Mouse (Mus musculus) neural tube, embryonic 11.5 days (tissue): ENCODE measurements at regions not wholly inside any gene's neighbourhood (a gene's known extent, or its start where the extent isn't known, plus 50 kb on each side); places are given as distances from the start of the nearest gene placed in this dataset.

Source experiments
- ATAC-seq: fragments of 200-750 bp; cut with Nextera tagmentation; 2 replicates; pipeline ENCODE4 v1.8.0; 2017; ENCODE audit warnings: moderate number of reproducible peaks, mild to moderate bottlenecking, moderate TSS enrichment, moderate library complexity; ENCODE audit not compliant: insufficient read depth, low FRiP score, low TSS enrichment
- DNase-seq: peaks from one replicate; pipeline ENCODE4 v3.0.0-alpha.2; 2015; ENCODE audit warnings: low spot score
- H3K27ac ChIP-seq: fragments of 300-500 bp; sonication (generic); 2 replicates; pipeline ENCODE4 v1.5.1; 2014; ENCODE audit warnings: low read depth, mild to moderate bottlenecking, low read length
- H3K27me3 ChIP-seq: fragments of 300-500 bp; sonication (generic); 2 replicates; pipeline ENCODE4 v1.6.1; 2014; ENCODE audit warnings: mild to moderate bottlenecking, low read length, mixed read lengths; ENCODE audit not compliant: control insufficient read depth, insufficient read depth
- H3K36me3 ChIP-seq: fragments of 300-500 bp; sonication (generic); 2 replicates; pipeline ENCODE4 v1.6.1; 2014; ENCODE audit warnings: mild to moderate bottlenecking, low read length, moderate library complexity, mixed read lengths; ENCODE audit not compliant: control insufficient read depth, insufficient read depth
- H3K4me1 ChIP-seq: fragments of 300-500 bp; sonication (generic); 2 replicates; pipeline ENCODE4 v1.6.1; 2014; ENCODE audit warnings: low read length, mixed read lengths; ENCODE audit not compliant: control insufficient read depth, insufficient read depth
- H3K4me2 ChIP-seq: fragments of 300-500 bp; sonication (generic); 2 replicates; pipeline ENCODE4 v1.6.1; 2014; ENCODE audit warnings: low read depth, mild to moderate bottlenecking, moderate library complexity
- H3K4me3 ChIP-seq: fragments of 300-500 bp; sonication (generic); 2 replicates; pipeline ENCODE4 v1.5.1; 2014; ENCODE audit warnings: low read depth, low read length
- H3K9ac ChIP-seq: fragments of 300-500 bp; sonication (generic); 2 replicates; pipeline ENCODE4 v1.6.1; 2014; ENCODE audit warnings: mild to moderate bottlenecking, low read length
- H3K9me3 ChIP-seq: fragments of 300-500 bp; sonication (generic); 2 replicates; pipeline ENCODE4 v1.6.1; 2016; ENCODE audit warnings: low read length; ENCODE audit not compliant: control insufficient read depth
- WGBS: fragments of 180-500 bp; shearing (Covaris S2); extraction: QIAGEN DNeasy Blood & Tissue Kit; methylation state at CpG from one replicate; pipeline ENCODE4 v1.1.7; 2014; 5-methylcytosine and 5-hydroxymethylcytosine counted together

GRCm38 (mm10) chr13:97452386-97453089, 211.6 kb downstream of the Enc1 start:
- no peaks in the 10 kb centered on the region for H3K9me3 ChIP-seq
- WGBS, result 18% methylated on average over 11 of the region's 11 CpGs
- H3K4me3 ChIP-seq, result no peak overlapping the region
- no peaks in the 10 kb centered on the region for H3K27me3 ChIP-seq
- H3K27ac ChIP-seq, result no peak overlapping the region
- no peak overlapping the region for H3K9ac ChIP-seq
- no peak overlapping the region for H3K4me2 ChIP-seq
- no peak for DNase-seq
- ATAC-seq, result no peak
- H3K4me1 ChIP-seq, result peaks cover 7% of the 10 kb centered on the region; the same call in 1 of the 2 replicates
- no peaks in the 10 kb centered on the region for H3K36me3 ChIP-seq

- DNase-seq (no peak), ATAC-seq (no peak)
- Histone ChIP-seq H3K27me3 (no peaks in the 10 kb centered on the region), H3K4me2 (no peak overlapping the region), H3K9me3 (no peaks in the 10 kb centered on the region), H3K4me3 (no peak overlapping the region), H3K4me1 (peaks cover 7% of the 10 kb centered on the region; the same call in 1 of the 2 replicates), H3K36me3 (no peaks in the 10 kb centered on the region), H3K27ac (no peak overlapping the region), H3K9ac (no peak overlapping the region)
- WGBS, result 86% methylated on average over 10 of the region's 10 CpGs
These were observed 210.4 kb downstream of the Enc1 start for GRCm38 (mm10) chr13:97451276-97451675.

- Histone ChIP-seq H3K27ac (no peak overlapping the region), H3K4me3 (no peak overlapping the region), H3K4me1 (peaks cover 5% of the 10 kb centered on the region; the same call in 1 of the 2 replicates), H3K9ac (no peak overlapping the region), H3K27me3 (no peaks in the 10 kb centered on the region), H3K9me3 (no peaks in the 10 kb centered on the region), H3K36me3 (no peaks in the 10 kb centered on the region), H3K4me2 (no peak overlapping the region)
- ATAC-seq (no peak), DNase-seq (no peak)
- WGBS, result 74% methylated on average over 1 of the region's 1 CpGs
These were observed 207.2 kb downstream of the Enc1 start for GRCm38 (mm10) chr13:97448123-97448522.

GRCm38 (mm10) chr13:97443731-97444428, 203.0 kb downstream of the Enc1 start:
- 78% methylated on average over 14 of the region's 14 CpGs for WGBS
- Histone ChIP-seq H3K27me3 (no peaks in the 10 kb centered on the region), H3K4me3 (no peak overlapping the region), H3K4me1 (peaks cover 19% of the 10 kb centered on the region), H3K27ac (no peak overlapping the region), H3K4me2 (no peak overlapping the region), H3K9me3 (no peaks in the 10 kb centered on the region), H3K9ac (no peak overlapping the region), H3K36me3 (no peaks in the 10 kb centered on the region)
- ATAC-seq (no peak), DNase-seq (no peak)

GRCm38 (mm10) chr13:97442806-97443205, 201.9 kb downstream of the Enc1 start:
- 100% methylated on average over 1 of the region's 1 CpGs for WGBS
- Histone ChIP-seq H3K36me3 (no peaks in the 10 kb centered on the region), H3K4me2 (no peak overlapping the region), H3K4me3 (no peak overlapping the region), H3K4me1 (peaks cover 24% of the 10 kb centered on the region), H3K9me3 (no peaks in the 10 kb centered on the region), H3K27ac (no peak overlapping the region), H3K9ac (no peak overlapping the region), H3K27me3 (no peaks in the 10 kb centered on the region)
- ATAC-seq, result no peak
- no peak for DNase-seq

GRCm38 (mm10) chr13:97442283-97442682, 201.4 kb downstream of the Enc1 start:
- Histone ChIP-seq H3K9ac (0 out of 2 replicates have a peak overlapping the region, but pooled peaks have one; percentile 19), H3K27ac (peak overlapping the region; percentile 60; the same call in 1 of the 2 replicates), H3K27me3 (no peaks in the 10 kb centered on the region), H3K36me3 (no peaks in the 10 kb centered on the region), H3K9me3 (no peaks in the 10 kb centered on the region), H3K4me1 (peaks cover 25% of the 10 kb centered on the region), H3K4me3 (no peak overlapping the region), H3K4me2 (no peak overlapping the region)
- ATAC-seq, result no peak
- DNase-seq, result peak; percentile 47
- WGBS, result 29% methylated on average over 10 of the region's 10 CpGs

- Histone ChIP-seq H3K9ac (no peak overlapping the region), H3K36me3 (no peaks in the 10 kb centered on the region), H3K27ac (no peak overlapping the region), H3K4me2 (no peak overlapping the region), H3K27me3 (no peaks in the 10 kb centered on the region), H3K4me1 (peaks cover 30% of the 10 kb centered on the region), H3K9me3 (no peaks in the 10 kb centered on the region), H3K4me3 (no peak overlapping the region)
- ATAC-seq (no peak), DNase-seq (no peak)
- 43% methylated on average over 2 of the region's 2 CpGs for WGBS
These were observed 200.9 kb downstream of the Enc1 start for GRCm38 (mm10) chr13:97441803-97442202.

GRCm38 (mm10) chr13:97439216-97439979, 198.5 kb downstream of the Enc1 start:
- H3K4me1 ChIP-seq, result peaks cover 52% of the 10 kb centered on the region
- ATAC-seq, result no peak
- 14% methylated on average over 16 of the region's 16 CpGs for WGBS

More at GRCm38 (mm10) chr13:97439216-97439979, 198.5 kb downstream of the Enc1 start:
- DNase-seq, result peak; percentile 54
- H3K4me3 ChIP-seq, result no peak overlapping the region
- H3K36me3 ChIP-seq, result no peaks in the 10 kb centered on the region
- H3K9me3 ChIP-seq, result no peaks in the 10 kb centered on the region
- H3K4me2 ChIP-seq, result peak overlapping the region; percentile 24
- peak overlapping the region; percentile 69 for H3K27ac ChIP-seq
- no peaks in the 10 kb centered on the region for H3K27me3 ChIP-seq
- H3K9ac ChIP-seq, result peak overlapping the region; percentile 52
